Mouse (Mus musculus): ENCODE measurements around the gene Gsdma3. TPM values are rescaled to one million over a fixed set of nuclear protein-coding genes. Genes with fewer than 3 reads are reported as not detected.
"Not testable (repeated sequence)": the region's sequence is repeated elsewhere in the genome, so short reads cannot be mapped to it uniquely, and the experiment has no call there.

The Gsdma3 gene
- polyA plus RNA-seq, 1 experiment from 2014 or later = 0.42 TPM

- no peak for DNase-seq (ENCODE audit: low spot score)
Measured at GRCm38 (mm10) chr11:98595473-98595872, 30.7 kb upstream of the Gsdma3 start.

- no peak for DNase-seq (ENCODE audit: low spot score)
Measured at GRCm38 (mm10) chr11:98595955-98596354, 30.2 kb upstream of the Gsdma3 start.

GRCm38 (mm10) chr11:98597363-98597762 is 28.8 kb upstream of the Gsdma3 start:
- DNase-seq (ENCODE audit: low spot score) = peak; percentile 92

GRCm38 (mm10) chr11:98597991-98598390 is 28.2 kb upstream of the Gsdma3 start, which contains the start of gene Lrrc3c:
Gene Lrrc3c, plus strand, starts transcription at chr11:98598291.
- DNase-seq (ENCODE audit: low spot score) = no peak

GRCm38 (mm10) chr11:98598851-98599290 is 27.3 kb upstream of the Gsdma3 start:
- no peak for DNase-seq (ENCODE audit: low spot score)

GRCm38 (mm10) chr11:98599291-98599690 is 26.9 kb upstream of the Gsdma3 start:
- no peak for DNase-seq (ENCODE audit: low spot score)

- DNase-seq (ENCODE audit: low spot score) = peak; percentile 55
Measured at GRCm38 (mm10) chr11:98602090-98602690, 24.0 kb upstream of the Gsdma3 start.

GRCm38 (mm10) chr11:98603953-98604352 is 22.2 kb upstream of the Gsdma3 start:
- DNase-seq (ENCODE audit: low spot score) = peak; percentile 50

GRCm38 (mm10) chr11:98604911-98605310 is 21.2 kb upstream of the Gsdma3 start:
- not testable (repeated sequence) for DNase-seq (ENCODE audit: low spot score)

GRCm38 (mm10) chr11:98606763-98607162 is 19.4 kb upstream of the Gsdma3 start:
- peak; percentile 72 for DNase-seq (ENCODE audit: low spot score)

GRCm38 (mm10) chr11:98620791-98621190 is 5.4 kb upstream of the Gsdma3 start:
- no peak for DNase-seq (ENCODE audit: low spot score)

GRCm38 (mm10) chr11:98623981-98624380 is 2.2 kb upstream of the Gsdma3 start:
- not testable (repeated sequence) for DNase-seq (ENCODE audit: low spot score)

- DNase-seq (ENCODE audit: low spot score) = not testable (repeated sequence)
Measured at GRCm38 (mm10) chr11:98624381-98624780, 1.8 kb upstream of the Gsdma3 start.

- no peak for DNase-seq (ENCODE audit: low spot score)
Measured at GRCm38 (mm10) chr11:98628706-98629105, 2.5 kb downstream of the Gsdma3 start.

GRCm38 (mm10) chr11:98630646-98631045 is 4.5 kb downstream of the Gsdma3 start:
- no peak for DNase-seq (ENCODE audit: low spot score)

- peak; percentile 67 for DNase-seq (ENCODE audit: low spot score)
Measured at GRCm38 (mm10) chr11:98635312-98635970, 9.3 kb downstream of the Gsdma3 start.

- DNase-seq (ENCODE audit: low spot score) = no peak
Measured at GRCm38 (mm10) chr11:98637501-98637900, 11.3 kb downstream of the Gsdma3 start.

GRCm38 (mm10) chr11:98640091-98640490 is 13.9 kb downstream of the Gsdma3 start:
- no peak for DNase-seq (ENCODE audit: low spot score)

GRCm38 (mm10) chr11:98644757-98645156 is 18.6 kb downstream of the Gsdma3 start:
- no peak for DNase-seq (ENCODE audit: low spot score)

GRCm38 (mm10) chr11:98645946-98646345 is 19.8 kb downstream of the Gsdma3 start:
- DNase-seq (ENCODE audit: low spot score) = no peak

- no peak for DNase-seq (ENCODE audit: low spot score)
Measured at GRCm38 (mm10) chr11:98646459-98646858, 20.3 kb downstream of the Gsdma3 start, which contains the start of gene Gsdma2. Gene Gsdma2, plus strand, starts transcription at chr11:98646759.

GRCm38 (mm10) chr11:98655076-98655475 is 28.9 kb downstream of the Gsdma3 start:
- DNase-seq (ENCODE audit: low spot score) = peak; percentile 81

- peak; percentile 73 for DNase-seq (ENCODE audit: low spot score)
Measured at GRCm38 (mm10) chr11:98660517-98660916, 34.4 kb downstream of the Gsdma3 start.

Data from thymus, postnatal 0 days (tissue).